Mouse (Mus musculus): Measurements from ENCODE around the gene Zfp354b. TPM values are rescaled to one million over a fixed set of nuclear protein-coding genes. Genes with fewer than 3 reads are reported as not detected.

Zfp354b gene
- polyA plus RNA-seq (2014; fragmentation: Nextera tagmentation; extraction: Ambion mirVana), result 1.5 and 1.7 TPM in 2 replicates

- Histone ChIP-seq H3K9ac (ENCODE audit: low read length) (peak within 1 kb of the TSS; percentile 70), H3K4me2 (peak within 1 kb of the TSS; percentile 90), H3K27me3 (ENCODE audit: control insufficient read depth, insufficient read depth, low read length) (peaks cover 2% of the 10 kb centered on the region; the same call in 1 of the 2 replicates), H3K4me1 (ENCODE audit: control insufficient read depth, insufficient read depth, low read length) (no peaks in the 10 kb centered on the region; the same call in 1 of the 2 replicates), H3K27ac (ENCODE audit: low read depth, low read length) (no peak within 1 kb of the TSS), H3K36me3 (ENCODE audit: control insufficient read depth, insufficient read depth, low read length) (no peaks in the 10 kb centered on the region), H3K9me3 (ENCODE audit: control insufficient read depth, low read length) (no peaks in the 10 kb centered on the region), H3K4me3 (ENCODE audit: low read depth, low read length) (peak within 1 kb of the TSS; percentile 51)
- ATAC-seq (ENCODE audit: low FRiP score), result peak; percentile 96
- WGBS, result under 1% methylated on average over 18 of the region's 18 CpGs
- DNase-seq (ENCODE audit: low spot score, missing footprints), result peak; percentile 99
Measured at GRCm38 (mm10) chr11:50931451-50931866, at the start of gene Zfp354b. Gene Zfp354b, minus strand, starts transcription at chr11:50931633.

GRCm38 (mm10) chr11:50977216-50977615 is 45.8 kb upstream of the Zfp354b start:
- Histone ChIP-seq H3K27ac (ENCODE audit: low read depth, low read length) (no peak overlapping the region), H3K4me2 (no peak overlapping the region), H3K36me3 (ENCODE audit: control insufficient read depth, insufficient read depth, low read length) (no peaks in the 10 kb centered on the region), H3K9me3 (ENCODE audit: control insufficient read depth, low read length) (no peaks in the 10 kb centered on the region), H3K4me1 (ENCODE audit: control insufficient read depth, insufficient read depth, low read length) (no peaks in the 10 kb centered on the region), H3K9ac (ENCODE audit: low read length) (no peak overlapping the region), H3K27me3 (ENCODE audit: control insufficient read depth, insufficient read depth, low read length) (no peaks in the 10 kb centered on the region), H3K4me3 (ENCODE audit: low read depth, low read length) (no peak overlapping the region)
- WGBS, result 71% methylated on average over 4 of the region's 4 CpGs
- no peak for DNase-seq (ENCODE audit: low spot score, missing footprints)
- no peak for ATAC-seq (ENCODE audit: low FRiP score)

GRCm38 (mm10) chr11:50966230-50966629 is 34.8 kb upstream of the Zfp354b start, which contains the start of gene Olfr1378:
Gene Olfr1378, plus strand, starts transcription at chr11:50966530.
- ATAC-seq (ENCODE audit: low FRiP score) (no peak), DNase-seq (ENCODE audit: low spot score, missing footprints) (no peak)
- Histone ChIP-seq H3K9ac (ENCODE audit: low read length) (no peak within 1 kb of the TSS), H3K36me3 (ENCODE audit: control insufficient read depth, insufficient read depth, low read length) (no peaks in the 10 kb centered on the region), H3K4me2 (no peak within 1 kb of the TSS), H3K27ac (ENCODE audit: low read depth, low read length) (no peak within 1 kb of the TSS), H3K4me1 (ENCODE audit: control insufficient read depth, insufficient read depth, low read length) (no peaks in the 10 kb centered on the region), H3K9me3 (ENCODE audit: control insufficient read depth, low read length) (no peaks in the 10 kb centered on the region), H3K4me3 (ENCODE audit: low read depth, low read length) (no peak within 1 kb of the TSS), H3K27me3 (ENCODE audit: control insufficient read depth, insufficient read depth, low read length) (no peaks in the 10 kb centered on the region; the same call in 1 of the 2 replicates)
- WGBS, result 86% methylated on average over 11 of the region's 11 CpGs

- no peak overlapping the region for H3K4me2 ChIP-seq
- no peaks in the 10 kb centered on the region for H3K4me1 ChIP-seq (ENCODE audit: control insufficient read depth, insufficient read depth, low read length)
- no peak overlapping the region for H3K4me3 ChIP-seq (ENCODE audit: low read depth, low read length)
- H3K27ac ChIP-seq (ENCODE audit: low read depth, low read length), result no peak overlapping the region
- WGBS, result 83% methylated on average over 2 of the region's 2 CpGs
- H3K36me3 ChIP-seq (ENCODE audit: control insufficient read depth, insufficient read depth, low read length), result no peaks in the 10 kb centered on the region
- DNase-seq (ENCODE audit: low spot score, missing footprints) (no peak), ATAC-seq (ENCODE audit: low FRiP score) (no peak)
- no peaks in the 10 kb centered on the region for H3K9me3 ChIP-seq (ENCODE audit: control insufficient read depth, low read length)
- H3K9ac ChIP-seq (ENCODE audit: low read length), result no peak overlapping the region
- H3K27me3 ChIP-seq (ENCODE audit: control insufficient read depth, insufficient read depth, low read length), result no peaks in the 10 kb centered on the region; the same call in 1 of the 2 replicates
Measured at GRCm38 (mm10) chr11:50964886-50965285, 33.5 kb upstream of the Zfp354b start.

- H3K36me3 ChIP-seq (ENCODE audit: control insufficient read depth, insufficient read depth, low read length), result no peaks in the 10 kb centered on the region
- 70% methylated on average over 6 of the region's 6 CpGs for WGBS
- no peak within 1 kb of the TSS for H3K4me2 ChIP-seq
- no peak within 1 kb of the TSS for H3K27ac ChIP-seq (ENCODE audit: low read depth, low read length)
- H3K9ac ChIP-seq (ENCODE audit: low read length), result no peak within 1 kb of the TSS
- no peak within 1 kb of the TSS for H3K4me3 ChIP-seq (ENCODE audit: low read depth, low read length)
- H3K9me3 ChIP-seq (ENCODE audit: control insufficient read depth, low read length), result no peaks in the 10 kb centered on the region
- no peak for ATAC-seq (ENCODE audit: low FRiP score)
- no peaks in the 10 kb centered on the region for H3K4me1 ChIP-seq (ENCODE audit: control insufficient read depth, insufficient read depth, low read length)
- no peaks in the 10 kb centered on the region for H3K27me3 ChIP-seq (ENCODE audit: control insufficient read depth, insufficient read depth, low read length)
- no peak for DNase-seq (ENCODE audit: low spot score, missing footprints)
Measured at GRCm38 (mm10) chr11:50953665-50954064, 22.2 kb upstream of the Zfp354b start, which contains the start of gene Prop1. Gene Prop1, minus strand, starts transcription at chr11:50953765.

- Histone ChIP-seq H3K4me3 (ENCODE audit: low read depth, low read length) (no peak overlapping the region), H3K4me2 (no peak overlapping the region), H3K9ac (ENCODE audit: low read length) (no peak overlapping the region), H3K27ac (ENCODE audit: low read depth, low read length) (no peak overlapping the region), H3K27me3 (ENCODE audit: control insufficient read depth, insufficient read depth, low read length) (no peaks in the 10 kb centered on the region), H3K36me3 (ENCODE audit: control insufficient read depth, insufficient read depth, low read length) (no peaks in the 10 kb centered on the region), H3K9me3 (ENCODE audit: control insufficient read depth, low read length) (no peaks in the 10 kb centered on the region), H3K4me1 (ENCODE audit: control insufficient read depth, insufficient read depth, low read length) (no peaks in the 10 kb centered on the region)
- no peak for DNase-seq (ENCODE audit: low spot score, missing footprints)
- 83% methylated on average over 14 of the region's 14 CpGs for WGBS
- no peak for ATAC-seq (ENCODE audit: low FRiP score)
Measured at GRCm38 (mm10) chr11:50952290-50952689, 20.9 kb upstream of the Zfp354b start.

- no peak within 1 kb of the TSS for H3K27ac ChIP-seq (ENCODE audit: low read depth, low read length)
- no peaks in the 10 kb centered on the region for H3K27me3 ChIP-seq (ENCODE audit: control insufficient read depth, insufficient read depth, low read length)
- no peaks in the 10 kb centered on the region for H3K9me3 ChIP-seq (ENCODE audit: control insufficient read depth, low read length)
- no peak for ATAC-seq (ENCODE audit: low FRiP score)
- H3K4me3 ChIP-seq (ENCODE audit: low read depth, low read length), result no peak within 1 kb of the TSS
- H3K4me1 ChIP-seq (ENCODE audit: control insufficient read depth, insufficient read depth, low read length), result no peaks in the 10 kb centered on the region
- no peak within 1 kb of the TSS for H3K4me2 ChIP-seq
- no peak within 1 kb of the TSS for H3K9ac ChIP-seq (ENCODE audit: low read length)
- no peaks in the 10 kb centered on the region for H3K36me3 ChIP-seq (ENCODE audit: control insufficient read depth, insufficient read depth, low read length)
- 87% methylated on average over 14 of the region's 14 CpGs for WGBS
- DNase-seq (ENCODE audit: low spot score, missing footprints), result no peak
Measured at GRCm38 (mm10) chr11:50943506-50943905, 12.1 kb upstream of the Zfp354b start, which contains the start of gene 4933414I15Rik. Gene 4933414I15Rik, minus strand, starts transcription at chr11:50943765.

- no peak overlapping the region for H3K4me2 ChIP-seq
- H3K36me3 ChIP-seq (ENCODE audit: control insufficient read depth, insufficient read depth, low read length), result no peaks in the 10 kb centered on the region
- 76% methylated on average over 12 of the region's 12 CpGs for WGBS
- no peaks in the 10 kb centered on the region for H3K9me3 ChIP-seq (ENCODE audit: control insufficient read depth, low read length)
- ATAC-seq (ENCODE audit: low FRiP score) (no peak), DNase-seq (ENCODE audit: low spot score, missing footprints) (no peak)
- H3K4me1 ChIP-seq (ENCODE audit: control insufficient read depth, insufficient read depth, low read length), result no peaks in the 10 kb centered on the region
- H3K9ac ChIP-seq (ENCODE audit: low read length), result no peak overlapping the region
- H3K4me3 ChIP-seq (ENCODE audit: low read depth, low read length), result no peak overlapping the region
- no peak overlapping the region for H3K27ac ChIP-seq (ENCODE audit: low read depth, low read length)
- H3K27me3 ChIP-seq (ENCODE audit: control insufficient read depth, insufficient read depth, low read length), result no peaks in the 10 kb centered on the region
Measured at GRCm38 (mm10) chr11:50942386-50942785, 11.0 kb upstream of the Zfp354b start.

- Histone ChIP-seq H3K4me2 (no peak overlapping the region), H3K36me3 (ENCODE audit: control insufficient read depth, insufficient read depth, low read length) (no peaks in the 10 kb centered on the region), H3K27me3 (ENCODE audit: control insufficient read depth, insufficient read depth, low read length) (no peaks in the 10 kb centered on the region), H3K4me3 (ENCODE audit: low read depth, low read length) (no peak overlapping the region), H3K4me1 (ENCODE audit: control insufficient read depth, insufficient read depth, low read length) (no peaks in the 10 kb centered on the region), H3K9me3 (ENCODE audit: control insufficient read depth, low read length) (no peaks in the 10 kb centered on the region), H3K9ac (ENCODE audit: low read length) (no peak overlapping the region), H3K27ac (ENCODE audit: low read depth, low read length) (no peak overlapping the region)
- DNase-seq (ENCODE audit: low spot score, missing footprints), result peak; percentile 90
- peak; percentile 38 for ATAC-seq (ENCODE audit: low FRiP score)
- 38% methylated on average over 14 of the region's 14 CpGs for WGBS
Measured at GRCm38 (mm10) chr11:50939621-50940366, 8.4 kb upstream of the Zfp354b start.

Measured in midbrain, embryonic 11.5 days (tissue).